Mouse (Mus musculus) left cerebral cortex, postnatal 10 days (tissue): Measurements from ENCODE around the gene Lrrc8c. TPM values are rescaled to one million over a fixed set of nuclear protein-coding genes. Genes with fewer than 3 reads are reported as not detected.
A peak's percentile ranks its signal among the peaks of the same experiment; 100 is the strongest.

Experiments used
- DNase-seq, 2 experiments: peaks; one replicate each; pipeline ENCODE4 v3.0.0; 2021 to 2022; ENCODE audit warnings: low spot score in 2 of 2, mixed read lengths in 1 of 2; ENCODE audit errors: extremely low spot score in 1 of 2
- intact Hi-C: fragments of 180-260 bp; cut with DNase I; formaldehyde crosslinking; loops from one replicate; pipeline ENCODE4 v1.15.1; 2025
- total RNA-seq, 2 experiments: library from RNA; stranded (reverse); gene quantifications; 2 replicates each; pipeline ENCODE4 v1.2.3; 2021

Gene Lrrc8c
- total RNA-seq: 10 to 100 TPM; 28.4 to 34.0 TPM

DNA sequence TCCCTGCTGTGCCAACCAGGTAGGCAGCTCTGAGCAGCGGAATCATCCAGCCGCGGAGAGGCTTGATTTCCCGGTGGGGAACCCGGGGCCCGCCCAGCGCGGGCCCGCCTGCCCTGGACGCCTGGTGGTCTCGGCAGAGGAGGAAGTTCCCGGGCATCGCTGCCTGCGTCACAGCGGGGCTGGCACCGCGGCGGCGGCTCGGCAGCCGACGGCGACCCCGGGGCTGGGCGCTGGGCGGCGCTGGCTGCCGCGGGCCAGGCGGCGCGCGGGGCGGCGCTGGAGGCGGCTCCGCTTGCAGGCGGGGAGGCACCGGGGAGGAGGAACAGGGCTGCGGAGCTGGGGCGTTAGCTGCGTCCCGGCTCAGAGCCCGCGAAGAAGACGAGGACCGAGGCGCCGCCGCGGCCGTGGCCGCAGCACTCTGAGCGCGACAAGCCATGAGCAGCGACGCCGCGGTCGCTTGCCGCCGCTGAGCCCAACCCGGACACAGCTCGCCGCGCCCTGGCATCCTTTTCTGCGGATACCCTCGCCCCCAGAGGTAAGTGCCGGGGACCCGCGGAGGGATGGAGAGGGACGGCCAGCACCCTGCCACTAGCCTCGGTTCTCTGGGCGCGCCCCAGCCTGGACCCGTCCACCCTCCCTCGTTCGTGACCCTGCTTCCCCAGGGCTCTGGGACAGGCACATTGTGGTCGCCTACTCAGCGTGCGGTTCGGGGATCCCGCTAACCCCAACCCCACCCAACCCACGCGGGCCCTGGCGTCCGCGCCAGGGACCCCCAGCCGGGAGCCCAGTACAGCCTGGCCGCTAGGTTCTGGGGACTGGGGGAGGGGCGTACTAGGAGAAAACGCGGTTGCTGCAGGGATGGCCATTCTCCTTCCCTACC, at the start of gene Lrrc8c:
Gene Lrrc8c (plus strand): TSS at position 293 of the 880 bp plus-strand sequence.
- intact Hi-C loops: loop anchor here (2.0 to 5.0 kb wide), 2 partner anchors 135 to 348 kb away; no protein-coding TSS in a partner anchor
- peak; percentile 73 to 92 for DNase-seq

DNA sequence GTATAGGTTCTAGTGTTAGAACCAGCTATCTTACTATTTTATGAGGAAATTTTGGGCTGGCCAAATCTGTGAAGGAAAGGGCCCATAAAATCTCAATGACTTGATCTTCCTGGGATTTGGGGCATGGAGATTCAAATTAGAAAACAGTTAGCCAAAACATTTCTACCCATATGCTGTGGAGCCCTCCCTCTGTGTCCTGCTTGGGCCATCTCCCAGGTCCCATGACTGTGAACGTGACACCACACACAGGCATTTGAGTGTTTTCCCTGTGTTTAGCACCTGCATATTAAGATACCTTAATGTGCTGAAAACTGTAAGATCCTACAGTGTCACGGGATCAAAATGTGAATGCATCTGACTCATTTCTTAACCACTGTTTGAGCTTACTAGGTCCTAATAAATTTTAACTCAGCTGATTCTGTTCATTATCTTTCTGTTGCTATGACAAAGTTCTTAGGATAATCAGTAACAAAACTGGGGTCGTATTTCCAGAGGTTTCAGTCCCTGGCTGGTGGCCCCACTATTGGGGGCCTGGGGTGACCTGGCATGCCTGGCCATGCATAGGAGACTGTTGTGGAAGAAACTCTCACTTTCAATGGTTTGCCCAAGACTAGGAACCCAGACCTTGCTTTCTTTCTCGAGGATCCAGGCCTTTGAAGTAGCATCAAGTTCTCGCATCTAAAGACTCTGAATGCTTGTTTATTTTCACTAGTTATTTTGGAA, 46.0 kb upstream of the Lrrc8c start:
- intact Hi-C loops: no loop called here
- DNase-seq: no peak

DNA sequence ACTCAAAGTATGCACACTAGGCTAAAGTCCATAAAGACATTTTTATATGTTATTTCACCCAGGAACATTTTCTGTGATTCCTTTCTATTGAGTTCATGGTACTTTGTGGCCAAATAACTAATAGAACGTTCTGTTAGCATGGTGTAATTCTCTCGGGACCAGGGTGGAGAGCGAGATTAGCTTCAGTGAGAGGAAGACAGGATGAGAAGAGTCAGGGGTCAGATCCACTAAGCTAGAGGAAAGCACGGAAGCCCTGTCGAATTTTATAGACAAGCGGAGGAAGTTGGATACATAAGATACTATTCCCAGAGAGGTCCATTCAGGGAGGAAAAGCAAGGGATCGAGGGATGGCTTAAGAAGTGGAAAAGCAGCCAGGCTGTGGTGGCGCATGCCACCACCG, 41.7 kb upstream of the Lrrc8c start:
- intact Hi-C loops: no loop called here
- no peak for DNase-seq

DNA sequence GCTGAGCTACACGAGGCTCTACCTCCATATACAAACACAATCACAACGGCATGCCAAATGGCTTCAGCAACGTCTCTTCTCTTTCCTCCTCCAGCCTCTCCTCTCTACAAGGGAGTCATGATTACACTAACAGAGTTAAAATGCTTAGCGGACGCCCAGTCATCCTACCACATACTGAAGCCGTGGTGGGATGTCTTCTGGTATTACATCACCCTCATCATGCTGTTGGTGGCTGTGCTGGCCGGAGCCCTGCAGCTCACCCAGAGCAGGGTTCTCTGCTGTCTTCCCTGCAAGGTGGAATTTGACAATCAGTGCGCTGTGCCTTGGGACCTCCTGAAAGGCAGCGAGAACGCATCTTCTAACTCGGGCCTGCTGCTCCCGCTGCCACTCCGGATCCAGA, 39.5 kb upstream of the Lrrc8c start:
- intact Hi-C loops: no loop called here
- DNase-seq: no peak

DNA sequence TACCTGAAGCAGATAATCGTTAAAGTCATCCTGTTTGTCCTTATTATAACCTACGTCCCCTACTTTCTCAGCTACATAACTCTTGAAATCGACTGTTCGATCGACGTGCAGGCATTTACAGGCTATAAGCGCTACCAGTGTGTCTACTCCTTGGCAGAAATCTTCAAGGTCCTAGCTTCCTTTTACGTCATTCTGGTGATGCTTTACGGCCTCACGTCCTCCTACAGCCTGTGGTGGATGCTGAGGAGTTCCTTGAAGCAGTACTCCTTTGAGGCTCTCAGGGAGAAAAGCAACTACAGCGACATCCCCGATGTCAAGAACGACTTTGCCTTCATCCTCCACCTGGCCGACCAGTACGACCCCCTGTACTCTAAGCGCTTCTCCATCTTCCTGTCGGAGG, 38.6 kb upstream of the Lrrc8c start:
- DNase-seq: no peak
- intact Hi-C loops: no loop called here

DNA sequence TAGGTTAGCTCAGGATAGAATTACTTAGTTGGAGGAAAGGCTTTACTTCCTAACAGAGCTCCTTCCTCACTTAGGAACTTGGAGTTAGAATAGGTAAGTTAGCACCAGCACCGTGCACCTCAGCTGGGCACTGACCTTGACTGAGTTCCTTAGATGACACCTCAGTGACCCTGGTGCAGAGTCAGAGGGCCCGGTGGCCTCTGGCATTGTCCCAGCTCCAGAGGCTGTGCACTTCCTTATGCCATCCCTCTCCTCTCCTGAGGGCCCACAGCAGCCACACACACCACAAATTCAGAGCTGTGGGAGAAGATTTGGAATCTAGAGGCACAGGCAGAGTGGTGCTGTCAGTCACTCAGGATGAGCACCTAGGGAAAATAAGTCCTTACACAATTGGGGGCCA, 35.6 kb upstream of the Lrrc8c start:
- intact Hi-C loops: no loop called here
- DNase-seq: no peak

DNA sequence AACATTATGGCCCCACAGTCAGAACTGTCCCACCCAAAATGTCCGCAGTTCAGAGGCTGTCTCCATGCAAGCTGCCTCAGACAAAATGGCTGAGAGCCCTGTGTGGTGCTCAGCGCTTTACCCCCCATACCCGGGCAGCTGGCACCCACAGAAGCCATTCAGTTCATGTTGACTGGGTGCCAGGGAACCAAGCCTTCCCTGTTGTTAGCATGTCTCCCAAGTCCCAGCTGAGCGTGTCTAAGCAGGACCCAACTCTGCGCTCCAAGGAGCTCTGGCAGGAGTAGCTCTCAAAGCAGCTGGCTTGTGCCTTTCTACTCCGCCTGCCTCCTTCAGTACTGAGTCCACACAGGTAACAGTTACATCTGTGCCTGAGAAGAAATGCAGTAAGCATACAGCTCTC, 34.9 kb upstream of the Lrrc8c start:
- DNase-seq: no peak
- intact Hi-C loops: no loop called here

DNA sequence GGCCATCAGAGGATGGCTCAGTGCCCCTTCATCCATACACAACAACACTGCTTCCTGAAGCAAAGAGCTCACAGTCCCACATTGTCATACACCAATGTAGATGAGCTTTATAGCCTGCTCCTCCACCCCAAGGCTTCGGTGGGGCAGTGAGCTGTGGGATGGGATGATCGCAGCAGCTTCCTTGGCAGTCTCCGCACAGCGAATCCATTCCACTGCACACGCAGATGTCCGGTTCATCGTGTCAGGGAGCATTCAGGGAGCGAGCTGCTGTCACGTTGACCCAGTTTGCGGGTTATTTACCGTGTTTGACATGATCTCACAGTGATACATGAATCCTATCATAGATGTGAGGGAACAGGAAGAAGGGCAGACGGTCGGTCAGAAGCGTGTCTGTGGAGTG, 34.3 kb upstream of the Lrrc8c start:
- DNase-seq: no peak
- intact Hi-C loops: no loop called here

DNA sequence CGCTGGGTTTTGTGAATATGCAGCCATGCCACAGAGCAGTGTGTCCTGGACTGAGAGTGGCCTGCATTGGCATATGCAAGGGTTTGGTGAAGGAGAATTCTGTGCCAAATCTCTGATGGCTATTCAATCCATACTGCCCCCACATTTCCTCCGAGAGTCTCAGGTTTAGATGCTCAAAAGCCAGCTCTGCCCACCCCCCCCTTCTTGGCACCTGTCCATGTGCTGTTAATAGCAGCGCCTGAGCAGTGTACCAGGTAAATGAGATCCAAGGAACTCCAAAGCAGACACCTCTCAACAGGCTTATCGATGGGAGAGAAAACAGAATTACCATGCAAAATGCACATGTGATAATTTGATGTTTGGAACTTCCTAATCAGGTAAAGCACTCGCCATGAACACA, 29.0 kb upstream of the Lrrc8c start:
- intact Hi-C loops: loop anchor here (5.0 kb wide), 1 partner anchor 78 kb away; no protein-coding TSS in a partner anchor
- DNase-seq: no peak

DNA sequence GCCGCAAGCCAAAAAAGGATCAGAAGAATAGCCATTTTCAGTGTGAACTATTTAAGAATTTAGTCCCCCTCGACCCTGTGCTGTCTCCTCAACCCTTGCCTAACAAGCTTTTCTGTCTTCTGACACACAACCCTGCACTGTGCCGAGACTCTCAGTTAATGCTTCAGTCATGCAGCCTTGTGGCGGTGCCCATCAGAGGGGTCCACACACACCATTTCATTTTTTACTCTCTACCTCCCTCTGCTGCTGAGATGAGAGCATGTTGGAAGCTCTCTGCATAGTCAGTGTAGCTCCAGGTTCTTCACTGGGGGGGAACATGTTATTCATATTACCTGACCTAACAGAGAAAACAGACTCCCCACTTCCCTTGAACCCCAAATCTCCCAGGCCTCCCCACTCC, 27.8 kb upstream of the Lrrc8c start:
- peak in 1 of 2 experiments; percentile 51 for DNase-seq
- intact Hi-C loops: loop anchor here (5.0 kb wide), 1 partner anchor 79 kb away; no protein-coding TSS in a partner anchor

DNA sequence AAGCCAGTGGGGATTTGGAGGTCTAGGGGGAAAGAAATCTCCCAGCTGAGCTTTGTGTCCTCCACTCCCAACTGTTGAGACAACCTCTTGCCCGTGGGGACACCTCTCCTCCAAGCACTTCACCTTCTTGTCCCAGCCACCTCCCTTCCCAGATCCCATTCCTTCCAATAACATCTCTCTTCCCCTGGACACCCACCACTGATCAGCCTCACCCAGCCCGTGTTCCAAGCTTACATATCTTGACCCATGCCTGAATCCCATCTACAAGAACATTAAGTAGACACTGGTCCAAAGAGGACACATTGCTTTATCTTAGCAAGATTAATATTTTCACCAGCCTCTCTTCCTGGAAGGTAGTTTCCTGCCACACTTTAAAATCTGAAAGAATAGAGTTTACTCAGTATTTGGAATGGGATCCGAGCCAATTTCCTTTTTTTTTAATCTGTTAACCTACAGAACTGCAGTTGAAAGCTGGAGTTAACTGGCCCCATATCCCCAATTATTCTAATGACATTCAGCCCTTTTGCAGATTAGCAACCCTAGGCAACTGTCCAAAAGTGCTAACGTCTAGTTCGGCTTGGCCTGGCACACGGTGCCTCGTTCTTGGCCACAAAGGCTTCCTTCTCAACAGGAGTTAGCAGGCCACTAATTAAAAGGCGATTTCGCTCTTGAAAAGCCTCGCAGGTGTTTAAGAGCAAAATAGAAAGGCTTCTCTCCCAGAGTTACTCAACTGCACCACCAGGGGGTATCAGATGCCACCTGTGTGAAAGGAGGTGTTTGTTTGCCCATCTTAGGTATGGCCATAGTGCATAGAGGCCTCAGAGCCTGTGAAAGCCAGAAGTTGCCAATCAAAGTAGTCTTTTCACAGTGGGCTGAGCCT, 26.6 kb upstream of the Lrrc8c start:
- intact Hi-C loops: loop anchor here (5.0 kb wide), 1 partner anchor 80 kb away; no protein-coding TSS in a partner anchor
- peak in 1 of 2 experiments; percentile 27 for DNase-seq

DNA sequence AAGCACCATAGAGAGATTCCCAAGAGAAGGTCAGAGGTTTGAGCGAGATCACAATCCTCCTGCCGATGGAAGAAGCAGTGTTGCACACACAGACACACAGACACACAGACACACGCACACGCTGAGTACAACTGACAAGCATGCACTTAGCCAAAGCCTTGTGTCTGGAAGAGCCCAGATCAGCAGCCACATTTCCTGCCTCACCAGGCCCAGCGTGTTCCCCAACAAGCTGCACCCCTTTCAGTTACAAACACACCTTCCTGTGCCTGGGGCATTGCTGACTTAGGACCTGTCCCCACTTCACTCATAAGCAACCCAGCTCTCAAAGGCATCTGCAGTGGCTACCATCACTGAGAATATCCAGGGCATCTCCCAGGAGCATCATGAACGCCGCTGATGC, 25.8 kb upstream of the Lrrc8c start:
- intact Hi-C loops: loop anchor here (5.0 kb wide), 1 partner anchor 81 kb away; no protein-coding TSS in a partner anchor
- DNase-seq: no peak

DNA sequence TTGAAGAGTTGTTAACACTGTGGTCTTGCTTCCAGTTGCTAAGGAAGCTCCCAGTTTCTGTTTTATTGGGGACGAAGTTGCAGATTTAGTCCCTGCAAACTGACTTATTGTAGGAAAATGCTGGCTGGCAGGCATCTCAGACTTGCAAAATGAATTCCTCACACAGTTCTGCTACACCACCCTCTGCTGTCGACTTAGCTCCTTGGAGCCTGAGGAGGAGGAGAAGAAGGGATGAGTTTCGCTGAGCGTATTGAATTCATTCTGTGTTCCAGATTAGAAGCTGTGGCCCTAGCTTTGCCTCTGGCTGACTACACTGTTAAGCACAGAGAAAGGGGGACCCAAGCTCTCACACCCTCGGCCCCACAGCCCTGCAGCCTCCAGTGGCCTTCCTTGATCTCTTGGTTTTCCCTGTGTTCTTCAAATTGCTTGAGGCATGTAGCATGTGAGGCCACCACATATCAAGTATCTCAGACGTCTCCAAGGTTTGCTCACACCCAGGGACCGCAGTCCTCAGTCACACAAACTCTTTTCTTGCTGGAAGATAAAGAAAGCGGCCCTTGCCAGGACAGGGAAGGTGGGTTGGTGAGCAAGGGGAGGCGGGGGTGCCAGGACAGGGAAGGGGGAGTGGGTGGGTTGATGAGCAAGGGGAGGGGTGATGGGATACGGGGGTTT, 24.8 kb upstream of the Lrrc8c start:
- intact Hi-C loops: loop anchor here (5.0 kb wide), 1 partner anchor 82 kb away; no protein-coding TSS in a partner anchor
- peak in 1 of 2 experiments; percentile 46 for DNase-seq

DNA sequence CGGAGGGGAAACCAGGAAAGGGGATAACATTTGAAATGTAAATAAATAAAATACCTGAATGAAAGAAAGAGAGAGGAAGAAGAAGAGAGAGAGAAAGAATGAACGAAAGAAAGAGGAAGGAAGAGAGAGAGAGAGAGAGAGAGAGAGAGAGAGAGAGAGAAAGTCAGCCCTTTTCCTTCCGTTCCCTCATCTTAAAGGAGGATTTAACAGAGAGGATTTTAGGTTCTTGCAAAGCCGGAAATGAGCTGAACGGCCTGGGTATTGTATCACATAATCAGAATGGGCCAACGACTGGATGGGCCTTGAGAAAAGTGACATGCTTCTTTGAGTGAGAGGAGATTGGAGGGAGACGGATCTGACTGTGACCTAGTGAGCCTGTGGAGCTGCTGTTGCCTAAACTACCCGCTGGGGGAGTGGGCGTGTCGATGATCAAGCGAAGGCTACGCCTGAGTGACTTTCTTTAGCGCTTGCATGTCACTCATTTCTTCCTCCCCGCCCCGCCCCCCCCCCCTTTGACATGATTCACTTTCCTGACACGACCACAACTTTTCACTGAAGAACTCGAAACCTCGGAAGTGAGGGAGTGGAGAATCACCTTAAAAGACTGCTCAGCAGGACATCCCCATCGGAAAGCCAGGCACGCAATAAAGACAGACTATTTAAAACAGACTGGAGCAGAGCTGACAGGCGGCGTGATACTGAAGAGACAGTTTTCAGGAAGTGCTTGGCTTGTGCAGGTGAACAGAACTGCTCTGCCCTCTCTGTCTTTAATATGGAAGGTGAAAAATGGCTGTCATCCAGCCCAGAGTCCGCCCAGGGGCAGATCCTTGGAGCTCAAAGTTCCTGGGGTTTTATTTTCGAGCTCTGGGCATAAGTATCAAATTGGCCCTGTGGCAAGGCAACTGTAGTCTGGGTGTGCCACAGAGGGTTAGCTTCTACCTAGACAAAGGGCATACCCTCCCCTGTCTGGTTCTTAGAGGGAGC, 24.0 kb upstream of the Lrrc8c start:
- intact Hi-C loops: loop anchor here (5.0 kb wide), 1 partner anchor 83 kb away; no protein-coding TSS in a partner anchor
- DNase-seq: peak; percentile 46 to 89

DNA sequence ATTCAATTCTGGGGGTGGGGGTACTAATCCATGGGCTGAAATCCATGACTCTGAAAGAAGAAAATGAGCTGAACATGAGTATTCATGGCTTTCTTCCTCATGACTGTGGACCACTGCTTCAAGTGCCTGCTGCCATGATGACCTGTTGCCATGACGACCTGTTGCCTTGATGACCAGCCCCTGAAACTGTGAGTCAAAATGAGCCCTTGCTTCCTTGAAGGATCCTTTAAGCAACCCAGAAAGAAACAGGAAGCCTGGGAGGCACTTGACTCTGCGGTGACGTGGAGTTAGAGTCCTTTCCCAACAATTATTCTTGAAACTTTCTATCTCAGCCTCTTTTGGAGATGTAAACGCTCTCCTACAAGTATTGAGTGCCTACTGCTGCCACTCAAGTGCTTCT, 23.1 kb upstream of the Lrrc8c start:
- no peak for DNase-seq
- intact Hi-C loops: no loop called here

DNA sequence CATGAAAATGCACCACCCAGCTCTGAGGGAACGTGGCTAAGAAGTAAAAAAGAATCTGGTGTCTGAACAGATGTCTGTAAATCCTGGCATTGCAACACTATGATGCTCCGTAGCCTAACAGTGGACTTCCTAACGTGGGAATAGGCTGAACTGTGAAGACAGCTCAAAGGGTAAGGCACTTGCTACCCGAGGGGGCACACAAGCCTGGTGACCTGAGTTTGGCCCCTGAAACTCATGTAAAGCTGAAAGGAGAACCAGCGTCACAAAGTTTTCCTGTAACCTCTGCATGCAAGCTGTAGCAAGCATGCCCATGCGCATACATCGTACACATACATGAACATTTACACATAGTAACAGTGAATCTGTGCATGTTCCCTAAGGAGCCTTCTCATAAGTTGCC, 22.6 kb upstream of the Lrrc8c start:
- no peak for DNase-seq
- intact Hi-C loops: no loop called here

DNA sequence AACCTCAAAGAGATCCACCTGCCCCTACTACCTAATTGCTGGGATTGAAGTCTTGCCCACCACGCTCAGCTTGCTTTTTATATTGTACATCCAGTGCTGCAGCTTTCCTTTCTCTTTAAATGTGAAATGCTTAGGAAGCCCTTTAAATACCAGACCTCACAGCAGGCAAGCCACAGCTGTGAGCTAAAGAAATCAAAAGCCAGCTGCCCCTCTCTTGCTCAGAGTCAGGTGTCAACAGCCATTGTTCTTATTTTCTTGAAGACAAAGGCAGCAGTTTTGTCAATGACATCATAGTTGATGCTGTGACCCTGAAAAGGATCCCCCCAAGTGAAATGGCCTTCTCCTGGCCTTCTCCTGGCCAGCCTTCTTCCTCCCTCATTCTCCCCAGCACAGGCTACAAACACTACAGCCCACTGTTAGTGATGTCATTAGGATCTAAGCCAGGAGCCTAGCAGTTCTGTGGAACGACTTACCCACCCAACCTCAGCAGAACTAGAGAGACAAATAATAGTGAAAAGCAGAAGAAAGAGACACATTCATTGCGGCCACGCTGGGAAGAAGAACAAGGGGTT, 20.7 kb upstream of the Lrrc8c start:
- no peak for DNase-seq
- intact Hi-C loops: no loop called here
